Mouse (Mus musculus) urinary bladder, postnatal 4 days (tissue): ENCODE measurements around the gene Reps2.

ENCODE experiments used
- DNase-seq, 2 experiments: peaks; one replicate each; pipeline ENCODE4 v3.0.0; 2021 to 2022; ENCODE audit warnings: low spot score in 2 of 2

The Reps2 gene

DNA sequence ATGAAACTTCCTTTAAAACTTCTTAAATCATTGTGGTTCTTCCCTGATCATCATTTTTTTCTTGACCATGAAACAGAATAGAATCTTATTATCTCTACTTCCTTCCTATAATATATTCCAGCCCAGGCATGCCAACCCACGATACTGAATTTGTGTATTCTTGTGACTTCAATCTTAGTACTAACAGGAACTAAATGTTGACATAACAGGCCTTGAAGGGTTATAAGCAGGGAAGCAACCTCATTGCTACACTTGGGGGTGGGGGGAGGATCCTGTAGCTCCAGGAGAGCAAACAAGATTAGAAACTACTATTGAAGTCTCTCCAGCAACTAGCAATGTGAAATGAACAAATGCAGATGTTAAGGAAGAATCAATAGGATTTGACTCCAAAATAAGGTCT is 154.8 kb downstream of the Reps2 start:
- no peak for DNase-seq

DNA sequence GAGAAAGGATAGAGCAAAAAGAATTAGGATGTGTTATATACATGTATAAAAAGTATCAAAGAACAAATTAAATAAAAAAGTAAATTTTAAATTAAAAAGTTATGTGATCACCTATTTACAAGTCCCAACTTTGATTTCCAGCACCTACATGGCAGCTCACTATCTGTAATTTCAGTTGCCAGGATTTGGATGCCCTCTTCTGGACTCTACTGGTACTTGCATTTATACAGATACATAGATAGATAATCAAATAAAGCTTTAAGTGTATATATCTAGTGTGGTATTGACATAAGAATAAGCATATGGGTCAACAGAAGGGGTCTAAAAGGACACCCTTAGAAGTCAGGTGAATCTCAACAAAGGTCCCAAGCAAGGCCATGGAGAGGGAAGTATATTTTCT is 155.7 kb downstream of the Reps2 start:
- DNase-seq, result no peak

DNA sequence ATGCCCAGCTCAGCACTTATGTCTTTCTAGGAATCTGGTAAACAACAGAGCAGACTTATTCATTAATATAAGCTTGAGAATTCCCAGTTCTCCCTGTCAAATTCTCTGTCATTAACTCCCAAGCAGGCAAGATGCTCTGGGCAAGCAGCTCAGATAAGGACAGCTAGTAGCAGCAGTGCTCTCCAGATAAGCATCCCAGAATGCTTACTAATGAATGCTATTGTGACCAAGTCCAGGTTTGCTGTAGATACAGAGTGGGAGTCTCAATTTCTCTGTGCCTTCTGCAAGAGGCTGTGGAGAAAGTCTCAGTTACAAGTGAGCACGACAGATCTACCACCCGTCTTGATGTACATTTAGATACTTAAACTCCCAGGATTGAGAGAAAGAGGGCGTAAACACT is 173.2 kb downstream of the Reps2 start:
- no peak for DNase-seq

DNA sequence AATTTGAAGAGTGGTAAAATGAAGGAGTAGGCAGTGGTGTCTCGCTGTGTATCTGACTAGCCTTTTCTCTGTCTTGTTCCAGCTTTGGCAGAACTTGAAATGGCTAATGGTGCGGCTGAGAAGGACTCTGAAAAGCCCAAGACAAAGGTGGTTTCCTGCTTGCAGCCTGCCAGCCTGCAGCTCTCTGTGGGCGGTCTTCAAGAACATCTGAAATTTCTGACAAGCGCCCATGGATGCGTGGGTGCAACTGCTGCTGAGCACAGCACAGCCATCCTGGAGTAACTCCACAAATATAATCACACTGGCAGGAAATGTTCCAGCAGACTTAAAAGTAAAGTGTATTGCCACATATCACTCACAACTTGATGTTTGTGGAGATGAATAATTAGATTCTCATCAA is 181.3 kb downstream of the Reps2 start:
- no peak for DNase-seq

DNA sequence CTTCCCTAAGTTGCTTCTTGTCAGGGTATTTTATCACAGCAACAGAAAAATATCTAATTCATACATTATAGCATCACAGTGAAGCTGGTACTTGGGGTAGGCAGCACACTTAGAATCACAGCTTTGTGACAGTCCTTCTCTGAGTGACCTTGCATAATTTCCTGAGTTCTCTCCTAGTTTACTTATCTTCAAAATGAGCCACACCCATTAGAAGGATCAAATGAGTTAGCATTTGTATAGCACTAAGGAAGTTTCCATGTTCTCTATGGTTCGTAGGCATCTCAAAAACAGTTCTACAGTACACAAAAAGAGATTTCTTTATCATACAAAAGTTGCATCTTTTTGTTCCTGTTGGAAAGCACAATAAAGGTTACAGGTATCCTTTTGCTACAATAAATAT is 187.0 kb downstream of the Reps2 start:
- DNase-seq, result no peak

DNA sequence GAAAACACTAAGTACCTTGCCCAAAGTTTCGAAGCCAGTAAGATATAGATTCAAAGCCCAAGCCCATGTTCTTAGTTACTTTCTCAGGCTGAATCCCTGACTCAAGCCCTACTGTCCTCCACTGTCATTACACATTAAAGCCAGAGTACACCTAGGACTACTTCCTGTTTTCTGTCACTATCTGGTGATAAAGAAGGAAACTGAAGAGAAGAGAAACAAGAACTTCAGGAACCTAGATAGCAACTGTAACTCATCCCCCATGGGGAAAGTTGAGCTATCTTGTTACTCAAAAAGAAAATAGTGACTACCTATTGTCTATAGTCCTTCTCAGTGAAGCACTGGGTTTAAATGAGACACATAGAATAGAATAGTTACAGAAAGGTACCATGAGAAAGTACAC is 188.1 kb downstream of the Reps2 start:
- DNase-seq, result no peak

DNA sequence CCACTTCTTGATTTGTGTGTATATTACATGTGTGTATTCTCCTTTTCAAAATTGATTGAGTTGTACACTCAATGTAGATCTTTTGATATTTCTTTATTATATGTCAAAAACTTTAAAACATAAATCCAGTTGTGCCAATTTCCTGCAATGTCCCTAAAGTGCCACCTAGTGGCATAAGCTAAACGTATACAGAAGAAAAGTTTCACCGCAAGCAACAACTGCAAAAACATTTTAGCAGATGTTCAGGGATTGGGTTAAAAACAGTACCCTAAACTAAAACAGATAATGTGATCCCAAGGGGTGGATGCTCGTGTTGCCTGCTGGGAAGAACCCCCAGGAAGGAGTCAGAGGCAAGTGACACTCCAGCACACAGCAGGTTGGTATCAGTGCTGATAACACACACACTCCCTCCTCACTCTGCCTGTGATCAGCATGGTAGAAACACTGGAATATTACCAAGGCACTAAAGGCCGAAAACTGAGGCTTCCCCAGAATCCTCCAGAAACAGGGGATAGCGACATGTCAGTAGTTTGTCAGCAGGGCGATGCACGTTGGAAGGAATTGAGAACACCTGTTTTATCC is 189.5 kb downstream of the Reps2 start:
- no peak for DNase-seq

DNA sequence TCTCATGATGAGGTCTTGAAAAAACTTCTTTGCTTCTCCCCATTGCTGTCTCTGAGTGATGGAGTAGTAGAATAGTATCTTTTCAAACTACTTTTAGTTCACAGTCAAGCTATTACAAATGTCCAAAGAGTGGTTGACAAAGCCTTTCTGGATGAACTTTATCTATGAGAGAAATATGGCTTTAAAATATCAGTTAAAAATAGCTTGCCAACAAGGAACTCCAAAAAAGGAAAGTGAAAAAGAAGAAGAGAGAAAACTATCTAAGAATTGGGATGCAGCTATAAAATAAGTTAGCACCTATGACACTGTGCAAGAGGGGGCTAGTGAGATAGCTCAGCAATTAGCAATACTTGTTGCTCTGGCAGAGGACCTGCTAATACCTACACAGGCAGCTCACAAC is 190.8 kb downstream of the Reps2 start:
- DNase-seq, result no peak

DNA sequence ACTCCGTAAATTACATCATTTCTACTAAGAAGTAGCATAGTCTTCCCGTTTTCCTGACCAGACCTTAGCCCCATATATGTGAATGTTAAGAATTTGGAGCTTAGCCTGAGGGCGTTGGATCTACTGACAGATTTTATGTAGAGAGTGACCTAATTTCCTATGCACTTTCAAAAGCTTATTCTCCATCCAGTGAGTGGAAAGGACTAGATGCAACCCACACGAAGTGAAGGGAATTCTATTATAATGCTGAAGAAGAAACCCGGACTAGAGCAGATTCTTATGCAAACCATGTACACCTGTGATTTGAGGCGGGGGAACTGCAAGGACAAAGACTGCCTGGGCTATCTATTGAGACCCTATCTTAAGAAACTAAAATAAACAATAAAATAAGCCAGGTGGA is 195.5 kb downstream of the Reps2 start:
- no peak for DNase-seq

DNA sequence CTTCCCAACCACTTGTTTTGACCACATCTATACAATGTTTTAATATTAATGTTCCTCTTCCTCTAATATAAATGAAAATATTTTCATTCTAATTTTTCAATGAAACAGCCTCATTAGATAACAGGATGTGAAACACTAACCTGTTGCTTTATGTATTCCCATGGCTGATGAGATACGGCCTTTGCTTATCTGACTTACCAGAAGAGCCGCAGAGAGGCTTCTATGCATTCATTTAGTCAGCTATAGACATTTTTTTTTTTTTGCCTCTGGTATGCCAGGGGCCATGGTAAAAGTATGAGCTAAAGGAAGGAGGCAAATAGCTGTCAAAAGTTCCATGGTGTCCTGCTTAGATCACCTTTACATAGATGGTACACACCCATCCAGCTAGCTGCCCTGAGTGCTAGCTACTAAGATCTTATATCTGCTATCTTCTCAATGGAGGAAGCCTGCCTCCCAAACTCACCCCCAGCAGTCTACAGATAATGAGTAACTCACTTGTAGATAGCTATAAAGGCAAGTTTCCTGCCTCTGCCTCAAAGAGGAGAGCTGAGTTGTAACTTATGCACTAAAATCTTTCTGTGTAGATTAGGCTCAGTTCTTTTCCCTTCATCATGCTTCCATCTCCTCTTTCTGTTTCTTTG is 196.7 kb downstream of the Reps2 start:
- no peak for DNase-seq

DNA sequence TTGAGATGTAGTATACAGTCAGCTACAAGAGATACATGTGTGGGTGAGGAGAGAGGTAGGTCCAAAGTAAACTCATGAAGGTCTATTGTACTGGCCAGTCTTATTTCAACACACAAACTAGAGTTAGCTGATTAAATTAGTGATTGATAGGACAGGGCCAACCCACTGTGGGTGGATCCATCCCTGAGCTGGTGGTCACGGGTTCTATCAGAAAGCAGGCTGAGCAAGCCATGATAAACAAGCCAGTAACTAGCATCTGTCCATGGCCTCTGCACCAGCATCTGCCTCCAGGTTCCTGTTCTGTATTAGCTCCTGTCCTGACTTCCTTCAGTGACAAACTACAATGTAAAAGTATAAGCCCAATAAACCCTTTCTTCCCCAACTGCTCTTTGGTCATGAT is 200.1 kb downstream of the Reps2 start:
- no peak for DNase-seq

DNA sequence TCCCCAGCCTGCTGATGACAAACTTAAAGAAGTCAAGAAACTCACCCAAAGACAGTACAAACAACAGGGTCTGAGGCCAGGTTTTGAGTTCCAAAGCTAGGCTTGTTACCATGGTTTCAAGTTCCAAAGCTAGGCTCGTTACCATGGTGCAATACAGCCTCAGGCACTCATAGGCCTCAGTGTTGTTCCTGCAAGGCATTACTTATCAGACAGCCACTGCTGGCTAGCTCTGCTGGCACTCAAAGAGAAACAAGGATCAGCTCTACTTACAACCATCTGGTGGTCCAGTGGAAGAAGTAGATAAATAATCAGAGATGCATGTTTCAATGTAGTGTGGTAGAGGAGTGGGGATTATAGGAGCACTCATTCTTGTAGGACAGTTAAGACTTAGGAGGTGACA is 200.5 kb downstream of the Reps2 start:
- no peak for DNase-seq

DNA sequence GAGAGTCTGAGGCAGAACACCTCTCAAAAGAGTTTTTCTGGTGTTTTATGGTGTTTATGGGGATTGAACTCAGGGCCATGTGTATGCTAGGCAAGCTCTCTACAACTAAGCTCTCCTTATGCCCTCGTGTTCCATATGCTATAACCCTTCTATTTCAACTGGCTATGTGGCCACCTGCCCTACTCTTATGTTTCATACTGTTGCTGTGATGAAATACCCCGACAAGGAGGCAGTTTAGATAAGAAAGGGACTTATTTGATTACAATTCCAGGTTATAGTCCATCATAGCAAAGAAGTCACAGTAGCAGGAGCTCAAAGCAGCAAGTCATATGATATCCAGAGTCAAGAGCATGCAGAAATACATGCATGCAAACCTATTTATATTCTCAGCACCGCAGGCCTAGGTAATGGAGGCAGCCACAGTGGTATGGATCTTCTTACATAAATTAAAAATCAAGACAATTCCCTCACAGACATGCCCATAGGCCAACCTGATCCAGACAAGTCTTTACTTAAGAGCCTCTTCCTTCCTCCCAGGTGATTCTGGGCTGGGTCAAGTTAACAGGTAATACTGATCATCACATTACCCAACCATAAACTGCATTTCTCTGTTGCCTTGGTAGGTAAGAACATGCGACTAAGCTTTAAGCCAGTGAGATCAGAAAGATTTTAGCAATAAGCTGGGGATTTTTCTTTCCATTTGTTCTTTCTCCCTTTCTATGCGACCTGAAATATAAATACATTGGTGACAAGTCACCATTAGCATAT is 210.5 kb downstream of the Reps2 start:
- DNase-seq, result no peak

DNA sequence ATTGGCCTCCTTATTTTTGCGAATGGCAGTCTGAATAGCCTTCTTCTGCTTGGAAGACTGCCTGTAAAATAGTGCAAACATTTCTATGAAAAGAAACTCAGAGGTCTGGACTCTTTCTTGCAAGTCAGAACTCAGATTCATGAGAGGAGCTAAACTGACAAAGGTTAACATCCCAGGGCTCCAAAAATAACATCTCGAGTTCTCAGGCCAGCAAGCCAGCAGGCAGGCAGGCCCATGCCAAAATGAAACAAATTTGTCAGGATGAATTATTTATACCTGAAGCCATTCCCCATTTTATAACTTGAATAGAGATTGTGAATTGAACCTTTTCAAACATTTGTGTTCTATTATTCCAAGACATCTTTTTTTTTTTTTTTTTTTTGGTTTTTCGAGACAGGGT is 215.8 kb downstream of the Reps2 start:
- no peak for DNase-seq

DNA sequence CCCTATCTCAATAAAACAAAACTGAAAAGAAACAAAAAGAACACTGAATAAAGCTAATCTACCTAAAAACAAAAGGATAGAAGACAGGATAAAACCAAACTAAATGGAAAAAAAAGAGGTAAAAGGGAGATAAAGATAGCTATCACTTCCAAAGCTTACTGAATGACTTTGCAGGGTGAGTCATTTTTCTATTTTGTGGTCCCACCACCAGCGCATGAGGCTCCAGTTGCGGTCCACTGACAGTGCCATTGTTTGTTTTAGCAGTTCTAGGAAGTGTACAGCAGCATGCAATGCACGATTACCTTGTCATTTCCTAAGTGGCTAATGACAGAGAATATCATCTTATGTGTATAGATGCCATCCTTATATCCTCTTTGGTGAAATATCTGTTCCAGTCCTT is 224.0 kb downstream of the Reps2 start:
- no peak for DNase-seq

DNA sequence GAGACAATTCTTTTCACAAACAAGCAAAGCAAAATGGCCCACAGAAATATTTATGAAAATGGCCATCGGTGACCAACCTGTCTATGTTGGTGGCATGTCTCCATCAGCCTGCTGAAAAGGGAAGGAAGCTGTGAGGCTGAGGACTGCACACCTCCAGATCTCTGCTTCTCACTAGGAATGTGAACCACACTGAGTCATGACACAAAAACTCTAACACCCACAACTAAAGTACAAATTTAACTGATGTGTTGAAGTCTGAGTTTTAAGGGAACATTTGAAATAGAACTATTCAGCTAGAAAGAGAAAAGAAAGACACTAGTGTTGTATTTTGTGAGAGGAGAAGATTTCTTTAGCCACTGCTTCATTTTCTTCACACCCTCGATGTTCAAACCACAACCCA is 230.3 kb downstream of the Reps2 start:
- DNase-seq, result no peak

DNA sequence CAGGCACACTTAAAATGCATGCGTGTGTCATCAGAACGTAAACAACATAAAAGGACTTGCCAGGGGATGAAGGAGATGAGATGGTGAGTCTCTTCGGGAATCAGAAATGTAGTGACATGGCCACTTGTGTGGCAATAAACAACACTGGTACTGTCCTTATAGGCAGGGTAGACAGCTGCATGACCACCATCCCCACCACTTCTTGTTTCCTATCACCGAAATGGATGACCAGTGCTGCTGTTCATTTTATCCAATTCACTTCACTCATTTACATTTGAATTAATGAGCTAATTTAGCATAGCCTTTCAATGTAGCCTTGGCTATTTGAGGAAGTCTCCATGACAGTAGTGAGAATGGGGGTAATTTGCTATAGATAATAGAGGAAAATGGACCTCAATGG is 236.2 kb downstream of the Reps2 start:
- no peak for DNase-seq

DNA sequence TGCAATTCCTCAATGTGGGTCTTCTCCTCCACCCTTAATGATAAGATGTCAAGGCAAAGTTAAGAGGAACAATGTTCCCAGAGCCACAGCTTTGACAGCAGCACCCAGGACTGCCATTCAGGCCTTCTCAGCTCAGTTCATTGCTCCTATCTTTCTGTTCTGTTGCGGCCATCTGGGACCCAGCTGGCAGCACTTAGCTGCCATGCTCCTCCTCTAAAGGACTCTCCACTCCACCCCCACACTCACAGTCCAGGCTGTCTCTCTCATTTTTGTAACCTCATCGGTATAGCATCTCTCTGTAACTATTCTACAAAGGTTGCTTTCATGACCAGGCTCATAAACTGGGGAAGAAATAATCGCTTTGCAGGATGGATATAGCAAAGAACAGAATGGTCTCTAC is 241.0 kb downstream of the Reps2 start:
- peak in 1 of 2 experiments; percentile 15 for DNase-seq

DNA sequence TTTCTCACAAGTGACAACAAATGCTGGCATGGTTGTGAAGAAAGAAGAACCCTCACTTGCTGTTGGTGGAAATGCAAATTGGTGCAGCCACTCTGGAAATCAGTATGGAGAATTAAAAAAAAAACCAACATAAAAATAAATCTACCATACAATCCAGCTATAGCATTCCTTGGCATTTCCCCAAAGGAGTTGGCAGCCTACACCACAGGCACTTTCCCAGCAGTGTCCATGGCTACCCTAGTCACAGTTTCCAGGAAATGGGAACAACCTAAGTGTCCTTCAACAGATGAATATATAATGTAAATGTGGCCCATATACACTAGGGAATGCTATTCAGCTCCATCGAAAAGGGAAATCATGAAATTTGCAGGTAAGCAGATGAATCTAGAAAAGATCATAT is 262.7 kb downstream of the Reps2 start:
- no peak for DNase-seq

DNA sequence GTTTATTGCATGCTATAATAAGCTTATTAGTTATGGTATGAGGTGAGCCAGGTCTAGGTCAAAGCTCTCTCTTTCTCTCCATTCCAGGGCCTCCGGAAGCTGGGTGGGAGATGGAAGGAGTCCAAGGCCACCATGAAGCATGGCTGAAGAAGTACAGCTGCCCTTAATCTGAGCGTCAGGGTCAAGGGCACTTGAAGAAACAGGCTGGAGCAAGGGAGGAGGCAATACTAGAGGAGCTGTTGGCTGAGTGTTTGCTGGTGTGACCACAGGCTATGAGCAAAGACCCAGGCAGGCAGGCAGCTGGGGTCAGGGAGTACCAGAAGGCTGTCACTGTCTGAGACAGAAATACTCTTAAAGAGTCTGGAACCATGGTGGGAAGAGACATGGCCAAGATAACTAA is 280.2 kb downstream of the Reps2 start:
- DNase-seq, result peak in 1 of 2 experiments; percentile 27
